Mouse (Mus musculus): Measurements from ENCODE around the gene Ccm2l. TPM values are rescaled to one million over a fixed set of nuclear protein-coding genes. Genes with fewer than 3 reads are reported as not detected.

The Ccm2l gene
- total RNA-seq (2015; ENCODE audit: low replicate concordance) (0.72 TPM in 1 of 2 replicates, not detected in the other), total RNA-seq (2017; ENCODE audit: low replicate concordance) (not detected in 2 replicates)

DNA sequence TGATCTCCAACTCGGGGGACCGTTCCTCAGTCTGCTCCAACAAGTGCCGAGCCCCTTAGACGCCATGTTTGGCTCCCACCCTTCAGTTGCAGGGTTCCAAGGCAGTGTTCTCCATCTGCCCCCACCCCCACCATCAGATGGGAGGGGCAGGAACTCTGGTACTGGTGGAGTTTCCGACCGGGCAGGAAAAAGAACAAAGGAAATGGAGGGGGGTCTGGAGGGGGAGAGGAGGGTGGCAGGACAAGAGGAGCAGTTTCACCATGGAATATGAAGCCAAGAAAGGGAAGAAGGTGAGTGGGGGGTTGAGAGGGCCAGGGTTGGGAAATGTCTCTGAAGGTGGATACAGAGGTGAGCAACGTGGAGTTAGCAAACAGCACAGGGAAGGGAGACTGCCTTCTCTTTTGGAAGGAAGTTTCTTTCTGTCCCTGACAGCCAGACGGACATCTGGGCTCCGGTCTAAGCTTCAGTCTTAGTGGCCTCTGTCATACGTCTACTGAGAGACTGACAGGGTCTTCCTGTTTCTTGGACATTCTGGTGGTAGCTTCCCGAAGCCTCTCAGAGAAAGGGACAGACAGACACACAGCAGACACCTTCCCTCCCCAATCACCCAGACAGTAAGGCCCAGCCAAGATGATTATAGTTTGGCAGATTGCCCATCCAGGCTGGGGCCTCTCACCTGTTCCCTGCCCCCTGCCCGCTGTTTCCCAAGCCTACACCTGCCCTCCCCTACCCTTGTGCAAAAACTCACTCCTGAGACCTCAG lies at the start of gene Ccm2l:
Ccm2l (plus strand) TSS at position 209 of the 762 bp plus-strand sequence.
- ATAC-seq (replicated peaks; ENCODE audit: low FRiP score, poor library complexity, severe bottlenecking), result no peak

DNA sequence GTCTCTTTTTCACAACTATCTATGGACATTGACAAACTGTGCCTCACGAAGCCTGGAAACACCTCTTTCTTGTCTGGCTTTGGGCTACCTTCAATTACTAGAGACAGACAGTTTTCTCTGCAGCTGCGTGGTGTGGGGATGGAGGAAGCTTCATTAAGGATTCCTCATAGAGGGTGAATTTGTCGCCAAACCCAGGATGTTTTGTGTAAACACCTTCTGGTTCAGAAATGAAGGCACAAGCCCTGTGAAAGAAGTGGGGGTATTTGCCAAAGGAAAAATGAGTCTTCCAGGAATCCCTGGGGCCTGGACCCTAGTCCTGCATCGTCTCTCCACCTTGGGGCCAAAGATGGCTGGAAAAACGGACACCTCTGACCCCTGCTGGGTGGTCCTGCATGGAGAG lies 49.0 kb upstream of the Ccm2l start:
- no peak for ATAC-seq (replicated peaks; ENCODE audit: low FRiP score, poor library complexity, severe bottlenecking)

DNA sequence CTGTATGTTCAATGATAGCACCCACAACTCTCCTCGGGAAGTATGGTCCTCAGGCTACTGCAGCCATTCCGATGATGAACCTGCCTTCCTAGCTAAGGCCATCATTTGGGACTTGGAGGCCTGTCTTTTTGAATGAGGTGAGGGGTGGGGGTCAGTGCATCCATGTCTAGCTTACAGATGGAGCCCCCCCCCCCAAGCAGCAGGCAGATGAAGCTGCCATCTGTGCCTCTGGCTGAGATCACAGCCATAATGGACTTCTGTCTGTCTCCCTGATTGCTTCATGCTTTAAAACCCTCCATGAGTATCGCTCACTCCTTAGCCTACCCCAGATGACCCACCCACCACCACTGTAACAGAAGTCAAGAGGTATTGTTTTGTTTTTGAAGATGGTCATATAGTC lies 46.4 kb upstream of the Ccm2l start:
- ATAC-seq (replicated peaks; ENCODE audit: low FRiP score, poor library complexity, severe bottlenecking), result no peak

DNA sequence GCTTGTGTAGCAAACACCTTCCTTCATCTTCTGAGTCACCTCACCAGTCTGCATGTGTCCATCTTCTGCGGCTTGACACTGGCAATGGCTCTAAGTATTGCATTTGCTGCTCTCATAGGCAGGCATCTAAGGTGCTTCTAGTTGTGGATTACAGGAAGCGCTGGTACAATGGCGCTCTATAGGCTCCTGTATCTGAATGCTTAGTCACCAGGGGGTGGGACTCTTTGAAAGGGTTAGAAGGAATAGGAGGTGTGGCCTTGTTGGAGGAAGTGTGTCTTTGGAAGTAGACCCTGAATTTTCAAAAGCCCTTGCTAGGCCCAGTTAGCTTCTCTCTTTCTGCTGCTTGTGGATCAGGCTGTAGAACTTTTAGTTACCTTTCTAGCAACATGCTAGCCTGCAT lies 44.6 kb upstream of the Ccm2l start:
- no peak for ATAC-seq (replicated peaks; ENCODE audit: low FRiP score, poor library complexity, severe bottlenecking)

DNA sequence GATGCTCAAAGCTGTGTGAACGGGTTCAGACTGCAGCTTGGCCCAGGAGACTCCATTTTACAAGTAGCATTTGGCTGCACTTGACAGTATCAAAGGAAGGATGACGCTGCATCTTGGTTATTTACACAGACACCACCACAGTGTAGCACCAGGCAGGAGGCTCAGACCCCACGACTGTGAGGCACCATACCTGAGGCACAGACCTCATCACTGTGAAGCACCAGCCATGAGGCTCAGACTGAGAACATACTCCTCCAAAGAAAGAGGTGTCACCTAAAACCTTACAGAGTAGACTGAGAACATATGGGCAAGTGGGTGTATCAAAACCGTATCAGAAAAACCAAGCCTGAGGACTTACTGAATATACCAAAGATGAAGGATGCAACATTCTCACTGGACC lies 42.9 kb upstream of the Ccm2l start:
- ATAC-seq (replicated peaks; ENCODE audit: low FRiP score, poor library complexity, severe bottlenecking), result no peak

DNA sequence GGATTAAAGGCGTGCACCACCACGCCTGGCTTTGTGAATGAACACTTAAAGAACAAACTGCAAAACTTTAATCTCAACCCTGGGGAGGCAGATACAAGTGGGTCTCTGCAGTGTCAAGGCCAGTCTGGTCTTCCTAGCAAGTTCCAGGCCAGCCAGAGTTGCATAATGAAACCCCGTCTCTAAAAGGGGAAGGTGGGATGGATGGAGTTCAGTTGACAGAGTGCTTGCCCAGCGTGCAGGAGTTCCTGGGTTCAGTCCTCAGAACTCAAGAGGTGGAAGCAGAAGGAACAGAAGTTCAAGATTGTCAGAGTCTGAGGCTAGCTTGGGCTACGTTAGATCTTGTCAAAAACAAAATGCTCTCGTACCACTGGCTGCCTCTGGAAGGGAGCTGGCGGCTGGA lies 39.7 kb upstream of the Ccm2l start:
- ATAC-seq (replicated peaks; ENCODE audit: low FRiP score, poor library complexity, severe bottlenecking), result no peak

DNA sequence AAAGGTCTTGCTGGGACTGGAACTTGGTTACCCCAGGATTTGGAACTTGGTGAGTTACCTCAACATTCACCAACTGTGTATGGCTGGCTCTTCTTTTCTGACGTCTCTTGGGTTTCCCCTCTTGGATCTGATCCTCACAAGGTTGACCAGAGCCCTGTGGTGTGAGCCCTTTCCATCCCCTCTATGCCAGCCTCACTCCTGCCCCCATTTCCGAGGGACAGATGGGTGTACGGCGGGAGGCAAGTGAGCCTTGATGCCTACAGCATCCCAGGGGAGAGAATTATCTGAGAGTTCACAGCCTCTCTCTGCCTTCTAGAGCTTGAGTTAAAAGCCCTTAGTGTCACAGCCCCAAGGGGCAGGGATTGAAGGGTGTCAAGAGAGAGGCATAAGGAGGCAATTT lies 38.3 kb upstream of the Ccm2l start:
- ATAC-seq (replicated peaks; ENCODE audit: low FRiP score, poor library complexity, severe bottlenecking), result no peak

DNA sequence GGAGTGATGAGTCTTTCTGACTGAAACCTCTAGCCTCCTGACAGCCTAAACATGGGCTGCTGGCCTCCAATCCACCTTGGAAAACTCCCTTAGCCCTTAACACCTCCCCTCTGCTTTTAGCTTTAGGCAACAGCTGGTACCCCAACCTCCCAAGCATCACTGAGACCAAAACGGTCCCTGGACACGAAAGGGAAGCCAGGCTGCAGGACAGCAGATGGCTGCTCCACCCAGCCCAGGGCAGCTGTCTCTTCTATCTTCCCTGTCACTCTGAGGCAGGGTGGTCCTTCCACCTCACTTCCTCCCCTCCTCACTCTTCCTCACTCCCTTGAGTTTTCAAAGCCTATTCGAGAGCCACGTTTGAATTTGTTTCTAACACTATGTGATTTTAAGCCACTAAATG lies 35.3 kb upstream of the Ccm2l start:
- no peak for ATAC-seq (replicated peaks; ENCODE audit: low FRiP score, poor library complexity, severe bottlenecking)

DNA sequence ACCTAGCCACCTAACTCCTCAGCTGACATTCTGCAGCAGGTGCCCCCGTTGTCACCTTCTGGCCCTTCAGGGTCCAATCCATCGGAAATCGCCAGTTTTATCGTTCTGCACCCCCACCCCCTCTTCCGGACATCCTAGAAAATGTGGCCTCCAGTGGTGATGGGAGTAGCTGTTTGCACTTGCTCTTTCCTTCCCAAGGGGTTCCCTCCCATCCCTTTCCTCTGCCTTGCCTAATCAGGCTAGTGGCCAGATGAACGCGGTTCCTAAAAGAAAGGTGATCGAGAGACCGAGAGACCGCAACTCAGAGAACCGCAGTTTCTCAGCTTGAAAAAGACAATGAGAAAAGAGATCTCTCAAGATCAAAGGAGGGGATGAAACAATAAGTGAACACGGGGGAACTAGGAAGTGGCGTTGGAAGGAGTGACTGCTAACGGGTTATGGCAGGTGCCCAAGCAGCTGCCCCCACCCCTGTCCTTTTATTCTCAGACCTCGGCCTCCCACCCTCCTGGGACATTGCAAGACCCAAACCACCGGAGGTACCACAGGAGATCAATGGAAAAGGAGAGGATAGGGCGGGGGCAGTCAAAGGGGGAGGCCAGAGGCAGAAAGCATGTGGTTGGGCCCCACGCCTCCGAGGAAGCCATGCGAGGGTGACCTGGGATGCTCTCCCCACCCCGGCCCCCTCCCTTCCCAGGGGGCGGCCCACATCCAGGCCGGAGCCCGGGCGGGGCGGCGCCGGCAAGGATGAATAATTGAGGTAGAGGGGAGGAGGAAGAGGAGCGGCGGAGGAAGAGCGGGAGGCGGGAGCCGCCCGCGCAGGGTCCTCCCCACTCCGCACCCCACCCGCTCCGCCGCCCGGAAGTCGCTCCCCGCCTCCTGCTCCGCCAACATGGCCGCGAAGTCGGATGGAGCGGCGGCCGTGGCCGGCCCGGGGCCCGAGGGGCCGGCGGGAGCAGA lies 34.4 kb upstream of the Ccm2l start, which contains the start of gene Xkr7:
Xkr7 (plus strand) TSS at position 727 of the 957 bp plus-strand sequence.
- no peak for ATAC-seq (replicated peaks; ENCODE audit: low FRiP score, poor library complexity, severe bottlenecking)

DNA sequence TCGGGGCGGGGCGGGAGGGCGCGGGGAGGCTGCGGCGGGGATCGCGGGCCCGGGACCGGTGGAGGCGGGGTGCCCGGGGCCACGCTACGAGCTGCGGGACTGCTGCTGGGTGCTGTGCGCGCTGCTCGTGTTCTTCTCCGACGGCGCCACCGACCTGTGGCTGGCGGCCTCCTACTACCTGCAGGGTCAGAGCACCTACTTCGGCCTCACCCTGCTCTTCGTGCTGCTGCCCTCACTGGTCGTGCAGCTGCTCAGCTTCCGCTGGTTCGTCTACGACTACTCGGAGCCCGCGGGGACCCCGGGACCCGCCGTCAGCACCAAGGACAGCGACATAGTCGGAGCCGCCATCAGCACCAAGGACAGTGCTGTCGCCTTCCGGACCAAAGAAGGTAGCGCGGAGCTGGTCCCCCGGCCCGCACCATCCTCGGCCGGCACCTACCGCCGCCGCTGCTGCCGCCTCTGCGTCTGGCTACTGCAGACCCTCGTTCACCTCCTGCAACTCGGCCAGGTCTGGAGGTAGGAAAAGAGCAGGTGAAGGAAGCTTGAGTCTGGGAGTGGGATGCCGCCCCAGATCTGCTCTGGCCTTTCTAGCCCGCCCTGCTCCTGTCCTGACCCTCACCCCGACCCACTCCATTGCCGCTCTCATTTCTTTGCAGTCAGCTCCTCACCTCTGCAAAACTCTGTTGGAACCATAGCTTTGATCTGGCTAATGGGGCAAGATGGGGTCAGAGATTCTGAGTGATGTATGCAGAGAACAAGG lies 33.5 kb upstream of the Ccm2l start:
- no peak for ATAC-seq (replicated peaks; ENCODE audit: low FRiP score, poor library complexity, severe bottlenecking)

DNA sequence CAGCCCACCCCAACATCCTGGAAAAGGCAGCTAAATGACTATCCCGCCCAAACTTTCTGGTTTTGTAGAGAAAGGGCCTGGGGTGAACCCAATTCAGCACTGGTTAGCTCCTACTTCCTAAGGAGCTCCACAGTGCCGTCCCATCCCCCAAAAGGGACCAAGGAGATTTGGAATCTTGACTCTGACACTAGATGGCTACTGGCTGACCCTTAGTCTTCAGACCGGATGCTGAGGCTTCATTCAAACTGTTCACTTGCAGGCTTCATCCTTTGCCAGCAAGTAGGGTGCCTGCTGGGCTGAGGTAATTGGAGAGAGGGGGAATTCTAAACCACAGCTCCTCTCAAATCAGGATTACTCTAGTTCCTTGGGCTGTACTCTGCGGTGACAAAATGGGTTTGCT lies 32.8 kb upstream of the Ccm2l start:
- ATAC-seq (replicated peaks; ENCODE audit: low FRiP score, poor library complexity, severe bottlenecking), result no peak

DNA sequence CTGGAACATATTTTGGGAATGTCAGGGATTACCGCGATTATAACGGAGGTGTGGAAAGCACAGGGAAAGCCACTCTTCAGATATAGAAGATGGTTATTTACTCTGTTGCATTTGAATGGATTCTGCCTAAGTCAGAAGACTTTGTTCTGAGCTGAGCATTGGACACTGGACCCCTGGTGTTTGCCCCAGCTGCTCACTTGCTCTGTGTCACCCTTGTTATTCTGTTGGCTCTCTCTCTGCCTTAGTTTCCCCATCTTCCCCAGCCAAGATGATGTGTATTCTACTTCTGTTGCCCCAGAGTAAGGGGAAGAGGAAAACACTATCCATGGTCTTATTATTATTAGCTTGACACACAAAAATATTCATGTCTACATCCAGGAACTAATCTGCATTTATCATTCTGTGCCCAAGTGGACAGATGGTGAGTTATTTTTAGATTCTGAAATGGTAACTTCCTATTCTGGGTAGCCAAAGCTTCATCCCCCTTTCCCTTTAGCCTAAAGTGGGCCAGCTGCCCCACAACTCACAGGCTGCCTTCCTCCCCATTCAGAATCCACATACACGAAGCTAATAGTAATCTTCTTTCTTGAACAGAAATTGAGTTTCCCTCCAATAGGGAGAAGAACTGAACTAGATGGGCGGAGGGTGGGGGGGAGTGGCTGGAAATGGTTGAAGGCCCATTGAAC lies 32.1 kb upstream of the Ccm2l start:
- ATAC-seq (replicated peaks; ENCODE audit: low FRiP score, poor library complexity, severe bottlenecking), result no peak

DNA sequence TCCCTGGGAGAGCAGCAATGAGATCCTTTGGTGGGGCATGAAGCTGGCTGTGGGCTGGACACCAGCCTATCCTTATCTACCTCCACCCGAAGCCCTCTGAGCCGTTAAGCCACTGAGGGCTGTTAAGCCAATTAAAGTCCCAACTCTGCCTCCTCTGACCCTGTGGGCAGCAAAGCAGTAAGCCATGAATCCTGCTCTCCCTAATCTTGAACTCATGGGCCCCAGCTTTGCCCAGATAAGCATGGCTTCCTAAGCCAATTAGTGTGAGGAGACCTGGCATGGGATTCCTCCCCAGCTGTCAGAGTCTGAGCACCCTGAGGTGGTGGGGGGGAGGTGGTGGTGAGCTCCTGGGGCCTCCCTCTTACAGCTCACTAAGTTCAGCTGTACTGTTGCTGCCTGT lies 29.1 kb upstream of the Ccm2l start:
- ATAC-seq (replicated peaks; ENCODE audit: low FRiP score, poor library complexity, severe bottlenecking), result no peak

DNA sequence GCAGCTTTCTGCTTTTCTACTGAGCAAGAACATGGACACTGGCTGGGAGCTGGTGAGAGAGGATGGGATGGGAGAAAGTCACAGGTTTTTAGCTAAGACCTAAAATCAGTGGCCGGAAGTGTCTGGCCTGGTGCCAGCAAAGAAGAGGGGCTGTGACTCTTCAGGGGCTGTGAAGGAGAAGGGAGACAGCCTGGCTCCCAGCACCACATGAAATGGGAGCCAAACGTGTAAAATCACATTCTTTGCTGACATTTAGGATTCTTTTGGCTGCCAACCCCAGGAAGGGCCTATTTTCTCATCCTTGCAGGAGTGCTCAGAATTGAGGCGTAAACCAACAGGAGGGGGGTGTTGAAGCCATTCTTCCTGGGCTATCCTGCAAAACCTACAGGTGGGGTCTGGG lies 21.9 kb upstream of the Ccm2l start:
- ATAC-seq (replicated peaks; ENCODE audit: low FRiP score, poor library complexity, severe bottlenecking), result no peak

DNA sequence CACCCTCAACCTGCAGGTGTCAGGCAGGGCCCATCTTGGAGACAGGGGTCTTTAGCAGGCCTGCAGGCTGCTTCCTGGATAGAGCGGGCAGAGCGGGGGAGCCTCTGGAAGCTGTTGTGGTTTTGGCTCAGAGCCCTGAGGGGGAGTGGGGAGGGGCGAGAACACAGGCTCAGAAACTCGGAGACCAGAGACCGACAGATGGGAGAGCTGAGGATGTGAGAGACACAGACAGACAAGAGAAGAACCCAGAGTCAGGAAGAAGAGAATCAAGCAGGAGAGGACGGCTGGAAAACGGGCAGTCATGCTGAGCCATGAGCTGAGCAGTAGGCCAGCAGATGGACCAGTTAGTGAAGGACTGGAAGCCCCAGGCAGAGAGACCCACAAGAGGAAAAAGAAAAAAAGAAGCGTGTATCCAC lies 19.9 kb upstream of the Ccm2l start:
- ATAC-seq (replicated peaks; ENCODE audit: low FRiP score, poor library complexity, severe bottlenecking), result no peak

DNA sequence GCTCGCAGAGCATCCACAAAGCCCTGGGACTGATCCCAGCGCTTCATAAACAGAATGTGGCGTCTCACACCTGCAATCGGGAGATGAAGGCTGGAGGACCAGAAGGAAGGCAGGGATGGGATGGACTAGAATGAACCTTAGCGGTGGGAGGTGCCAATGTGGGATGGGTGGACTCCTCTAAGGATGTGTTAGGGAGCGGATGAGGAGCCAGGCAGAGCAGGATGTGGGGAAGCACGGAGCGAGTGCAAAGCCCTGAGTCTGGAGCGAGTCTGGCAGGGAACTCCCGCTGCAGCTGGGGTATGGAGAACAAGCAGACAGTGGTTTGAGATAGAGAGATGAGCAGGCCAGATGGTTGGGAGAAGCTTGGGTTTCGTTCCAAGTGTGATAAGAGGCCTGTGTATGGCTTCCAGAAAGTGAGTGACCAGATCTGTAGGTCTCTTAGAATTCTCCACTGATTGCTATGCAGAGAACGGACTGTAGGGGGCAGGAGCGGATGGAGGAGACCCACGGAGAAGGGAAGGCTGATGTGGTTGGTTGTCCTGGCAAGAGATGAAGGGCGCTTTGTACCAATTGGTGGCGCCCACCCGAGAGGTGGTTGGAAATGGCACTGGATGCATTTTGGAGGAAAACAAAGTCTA lies 17.8 kb upstream of the Ccm2l start:
- no peak for ATAC-seq (replicated peaks; ENCODE audit: low FRiP score, poor library complexity, severe bottlenecking)

DNA sequence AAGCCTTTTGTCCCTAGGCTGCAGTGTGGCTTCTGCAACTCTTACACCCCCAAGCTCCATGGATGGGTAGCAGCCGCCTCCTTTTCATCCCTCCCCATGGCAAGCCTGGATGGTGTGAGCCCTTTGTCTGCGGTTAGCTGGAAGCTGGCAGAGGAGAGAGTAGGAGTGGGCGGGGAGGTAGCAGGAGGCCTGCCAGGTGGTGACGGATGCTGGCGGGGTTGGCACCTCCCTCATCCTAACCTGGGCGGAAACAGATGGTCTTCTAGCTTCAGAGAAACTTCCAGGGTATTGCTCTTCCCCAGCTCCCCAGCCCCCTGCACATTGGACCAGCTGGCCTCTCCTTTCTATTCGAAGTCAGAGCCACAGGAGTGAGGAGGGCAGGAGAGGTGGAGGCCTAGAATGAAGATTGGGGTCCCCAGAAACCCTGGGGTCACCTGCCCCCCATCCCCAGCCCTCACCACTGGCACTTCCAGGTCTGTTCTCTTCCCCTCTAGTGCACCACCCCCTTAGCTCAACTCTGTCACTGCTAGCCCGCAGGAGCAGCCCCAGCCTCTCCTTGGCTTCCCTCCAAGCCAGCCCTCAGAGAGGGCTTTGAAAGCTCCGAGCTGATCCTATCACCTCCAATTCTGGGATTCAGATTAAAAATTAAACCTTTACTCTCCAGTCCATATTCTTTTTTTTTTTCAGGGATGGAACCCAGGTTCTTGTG lies 16.3 kb upstream of the Ccm2l start:
- no peak for ATAC-seq (replicated peaks; ENCODE audit: low FRiP score, poor library complexity, severe bottlenecking)

DNA sequence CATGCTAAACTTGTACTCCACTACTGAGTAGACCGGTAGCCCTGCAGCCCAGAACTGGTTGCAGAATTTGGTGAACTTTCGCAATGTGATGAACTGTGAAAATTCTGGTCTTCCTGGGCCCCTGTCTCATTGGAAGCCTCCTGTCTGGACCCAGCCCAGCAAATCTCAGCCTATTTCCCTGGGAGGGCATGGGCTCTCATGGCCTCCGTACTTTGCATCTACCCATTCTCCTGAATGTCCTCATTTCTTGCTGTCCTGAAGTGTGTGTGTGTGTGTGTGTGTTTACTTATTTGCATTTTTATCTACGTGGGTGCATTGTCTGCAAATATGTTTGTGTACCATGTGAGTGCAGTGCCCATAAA lies 15.8 kb upstream of the Ccm2l start:
- no peak for ATAC-seq (replicated peaks; ENCODE audit: low FRiP score, poor library complexity, severe bottlenecking)

DNA sequence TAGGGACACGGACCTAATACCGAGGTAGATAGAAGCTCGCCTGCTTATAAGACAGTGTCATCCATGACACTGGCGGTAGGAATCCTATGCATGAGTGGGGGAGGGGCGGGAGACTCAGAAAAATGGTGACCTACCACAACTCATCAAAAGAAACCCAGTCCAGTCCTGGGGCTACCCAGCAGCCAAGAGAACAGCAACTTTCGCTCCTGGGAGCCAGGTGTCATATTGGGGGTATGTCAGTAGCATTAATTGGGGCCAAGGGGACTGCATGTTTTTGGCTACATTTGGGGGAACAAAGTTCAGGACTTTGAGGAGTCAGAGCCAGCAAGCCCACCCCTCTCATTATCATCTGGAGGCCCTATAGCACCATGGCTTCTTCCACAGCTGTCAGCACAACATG lies 14.7 kb upstream of the Ccm2l start:
- no peak for ATAC-seq (replicated peaks; ENCODE audit: low FRiP score, poor library complexity, severe bottlenecking)

Measured in erythroid progenitor cell, adult 5-6 weeks (primary cell).